Mouse (Mus musculus): Measurements from ENCODE around the gene Nanos3. TPM values are rescaled to one million over a fixed set of nuclear protein-coding genes. Genes with fewer than 3 reads are reported as not detected.

Nanos3 gene
- total RNA-seq (2021), result 1 to 10 TPM; 2.7 to 4.6 TPM
- long read RNA-seq, experiment 1, partial matches to known transcripts, result 0 of 8 reads
- long read RNA-seq, experiment 1, other reads (novel, unspliced or antisense), result 8 of 8 reads
- long read RNA-seq, experiment 2, partial matches to known transcripts, result 0 of 5 reads
- long read RNA-seq, experiment 2, other reads (novel, unspliced or antisense), result 5 of 5 reads

- DNase-seq (ENCODE audit: low spot score in 2 of 2), result no peak
- intact Hi-C loops (cut with DNase I), result loop anchor here (5.0 to 10.0 kb wide), 2 partner anchors 107 to 170 kb away; no protein-coding TSS in a partner anchor
Observed at GRCm38 (mm10) chr8:84185117-84185516, at the start of gene Nanos3. Gene Nanos3, minus strand, starts transcription at chr8:84185217.

GRCm38 (mm10) chr8:84233055-84233454, 48.0 kb upstream of the Nanos3 start:
- intact Hi-C loops (cut with DNase I), result no loop called here
- no peak for DNase-seq (ENCODE audit: low spot score in 2 of 2)

- DNase-seq (ENCODE audit: low spot score in 2 of 2), result no peak
- intact Hi-C loops (cut with DNase I), result no loop called here
Observed at GRCm38 (mm10) chr8:84230735-84231134, 45.7 kb upstream of the Nanos3 start.

- DNase-seq (ENCODE audit: low spot score in 2 of 2), result no peak
- intact Hi-C loops (cut with DNase I), result no loop called here
Observed at GRCm38 (mm10) chr8:84223322-84224029, 38.5 kb upstream of the Nanos3 start.

GRCm38 (mm10) chr8:84222566-84223165, 37.6 kb upstream of the Nanos3 start:
- no peak for DNase-seq (ENCODE audit: low spot score in 2 of 2)
- intact Hi-C loops (cut with DNase I), result no loop called here

- DNase-seq (ENCODE audit: low spot score in 2 of 2), result no peak
- intact Hi-C loops (cut with DNase I), result no loop called here
Observed at GRCm38 (mm10) chr8:84220105-84220504, 35.1 kb upstream of the Nanos3 start.

- intact Hi-C loops (cut with DNase I), result no loop called here
- DNase-seq (ENCODE audit: low spot score in 2 of 2), result no peak
Observed at GRCm38 (mm10) chr8:84218143-84218542, 33.1 kb upstream of the Nanos3 start.

- DNase-seq (ENCODE audit: low spot score in 2 of 2), result no peak
- intact Hi-C loops (cut with DNase I), result no loop called here
Observed at GRCm38 (mm10) chr8:84217206-84217605, 32.2 kb upstream of the Nanos3 start.

GRCm38 (mm10) chr8:84213277-84213676, 28.3 kb upstream of the Nanos3 start:
- DNase-seq (ENCODE audit: low spot score in 2 of 2), result no peak
- intact Hi-C loops (cut with DNase I), result no loop called here

- no peak for DNase-seq (ENCODE audit: low spot score in 2 of 2)
- intact Hi-C loops (cut with DNase I), result no loop called here
Observed at GRCm38 (mm10) chr8:84211881-84212563, 27.0 kb upstream of the Nanos3 start.

GRCm38 (mm10) chr8:84211202-84211601, 26.2 kb upstream of the Nanos3 start:
- intact Hi-C loops (cut with DNase I), result no loop called here

GRCm38 (mm10) chr8:84210167-84210791, 25.3 kb upstream of the Nanos3 start:
- intact Hi-C loops (cut with DNase I), result loop anchor here (1.0 kb wide), 1 partner anchor 24 kb away; no protein-coding TSS in a partner anchor
- peak; percentile 80 to 85 for DNase-seq (ENCODE audit: low spot score in 2 of 2)

More at GRCm38 (mm10) chr8:84211202-84211601, 26.2 kb upstream of the Nanos3 start:
- no peak for DNase-seq (ENCODE audit: low spot score in 2 of 2)

- intact Hi-C loops (cut with DNase I), result no loop called here
- DNase-seq (ENCODE audit: low spot score in 2 of 2), result no peak
Observed at GRCm38 (mm10) chr8:84208381-84209380, 23.7 kb upstream of the Nanos3 start.

- no peak for DNase-seq (ENCODE audit: low spot score in 2 of 2)
Observed at GRCm38 (mm10) chr8:84207811-84208210, 22.8 kb upstream of the Nanos3 start.

GRCm38 (mm10) chr8:84206666-84207065, 21.6 kb upstream of the Nanos3 start:
- DNase-seq (ENCODE audit: low spot score in 2 of 2), result no peak
- intact Hi-C loops (cut with DNase I), result no loop called here

More at GRCm38 (mm10) chr8:84207811-84208210, 22.8 kb upstream of the Nanos3 start:
- intact Hi-C loops (cut with DNase I), result no loop called here

GRCm38 (mm10) chr8:84205073-84205472, 20.1 kb upstream of the Nanos3 start:
- DNase-seq (ENCODE audit: low spot score in 2 of 2), result no peak
- intact Hi-C loops (cut with DNase I), result no loop called here

GRCm38 (mm10) chr8:84203975-84204772, 19.2 kb upstream of the Nanos3 start:
- intact Hi-C loops (cut with DNase I), result no loop called here
- DNase-seq (ENCODE audit: low spot score in 2 of 2), result no peak
